Mouse (Mus musculus) lung, adult 2 months (tissue): ENCODE results near the gene Bmp5. TPM values are rescaled to one million over a fixed set of nuclear protein-coding genes. Genes with fewer than 3 reads are reported as not detected.

Experiments used
- DNase-seq: peaks from one replicate; pipeline ENCODE4 v3.0.0; 2022
- H3K4me1 ChIP-seq: fragments of 200-500 bp; 2 replicates; pipeline ENCODE4 v1.6.1; 2011; ENCODE audit warnings: low read length; ENCODE audit not compliant: control insufficient read depth, insufficient read depth
- H3K4me3 ChIP-seq: fragments of 200-500 bp; replicated peaks from 2 replicates; pipeline ENCODE3; 2011; ENCODE audit warnings: low read depth, mild to moderate bottlenecking, control low read depth, low read length; ENCODE audit errors: extremely low read depth
- CTCF ChIP-seq: fragments of 200-500 bp; IDR thresholded peaks from 2 replicates; pipeline ENCODE4 v1.5.1; 2011; ENCODE audit warnings: mild to moderate bottlenecking, low read length, control low read depth; ENCODE audit not compliant: insufficient read depth
- POLR2A ChIP-seq: fragments of 200-500 bp; IDR thresholded peaks from 2 replicates; pipeline ENCODE4 v1.6.1; 2011; ENCODE audit warnings: low read depth, mild to moderate bottlenecking, control low read depth, low read length, borderline replicate concordance; ENCODE audit errors: extremely low read depth
- WGBS: fragments of 180-500 bp; shearing (Covaris S2); methylation state at CpG from one replicate; pipeline ENCODE4 v1.1.7; 2018; 5-methylcytosine and 5-hydroxymethylcytosine counted together
- polyA plus RNA-seq: library from polyadenylated mRNA; depleted of rRNA; stranded (reverse); fragments of >200 nt; gene quantifications from 2 replicates; pipeline ENCODE4 v1.2.3, GENCODE M21; 2012

Bmp5 gene
- polyA plus RNA-seq, 1 experiment = 13.3 TPM

DNA sequence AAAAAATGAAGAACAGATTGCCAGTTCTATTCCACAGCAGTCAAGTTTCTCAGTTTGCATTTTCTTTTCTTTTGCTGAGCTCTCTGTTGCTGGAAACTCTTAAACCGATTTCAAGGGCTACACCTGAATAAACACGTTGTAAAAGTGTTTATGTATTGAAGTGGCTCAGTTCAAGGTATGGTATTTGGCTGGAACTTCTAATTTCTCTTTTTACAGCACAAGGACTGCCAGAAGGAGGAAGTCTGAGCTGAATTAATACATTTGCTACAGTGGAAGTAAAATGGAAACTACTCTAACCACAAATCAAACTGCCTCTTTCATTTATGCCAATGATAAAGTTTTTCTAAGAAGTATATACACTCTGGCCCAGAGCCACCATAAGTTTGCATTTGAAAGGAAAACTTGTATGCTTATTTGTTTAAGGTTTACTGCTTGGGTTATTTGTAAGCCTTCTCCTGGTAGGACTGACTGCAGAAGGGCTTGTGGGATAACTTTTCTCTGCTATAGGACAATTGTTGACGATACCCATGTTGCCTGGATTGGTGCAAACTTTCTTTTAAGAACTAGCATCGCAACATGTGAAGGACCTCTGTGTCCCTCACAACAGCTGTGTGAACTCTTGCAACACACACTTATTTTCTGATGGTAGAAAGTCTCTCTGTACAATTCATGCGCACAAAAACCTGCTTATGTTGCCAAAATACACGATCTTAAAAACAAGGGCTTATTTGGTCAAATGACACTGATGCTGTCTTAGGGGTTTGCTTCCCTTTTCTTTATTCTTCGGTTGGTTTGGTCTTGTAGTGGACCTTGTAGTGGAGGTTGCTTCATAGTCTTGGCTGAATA is 95.4 kb downstream of the Bmp5 start:
- TF ChIP-seq CTCF = no peak
- 37% methylated on average over 7 of the region's 7 CpGs for WGBS
- no peak overlapping the region for H3K4me3 ChIP-seq
- peaks cover 3% of the 10 kb centered on the region; the same call in 1 of the 2 replicates for H3K4me1 ChIP-seq
- DNase-seq = no peak

DNA sequence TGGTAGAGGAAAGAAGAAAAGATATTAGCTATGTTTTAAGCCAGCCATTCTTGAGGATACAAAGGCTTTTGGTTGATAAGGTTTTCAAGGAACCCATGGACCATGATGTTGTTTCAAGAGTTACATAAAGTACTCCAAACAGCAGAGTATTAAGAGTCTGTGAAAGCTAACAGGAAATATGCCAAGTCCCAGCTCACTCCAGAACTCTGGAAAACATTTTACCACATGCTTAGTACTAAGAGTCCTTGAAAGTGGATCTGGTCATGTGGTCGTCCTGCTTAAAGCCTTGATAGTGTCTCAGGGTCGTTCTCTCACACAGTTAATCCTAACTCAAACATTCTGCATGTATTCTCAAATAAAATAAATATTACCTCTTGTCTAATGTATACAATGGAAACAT is 101.2 kb downstream of the Bmp5 start:
- 33% methylated on average over 2 of the region's 2 CpGs for WGBS
- TF ChIP-seq POLR2A (no peak), CTCF (no peak)
- no peak for DNase-seq
- H3K4me3 ChIP-seq = no peak overlapping the region
- peaks cover 3% of the 10 kb centered on the region for H3K4me1 ChIP-seq

DNA sequence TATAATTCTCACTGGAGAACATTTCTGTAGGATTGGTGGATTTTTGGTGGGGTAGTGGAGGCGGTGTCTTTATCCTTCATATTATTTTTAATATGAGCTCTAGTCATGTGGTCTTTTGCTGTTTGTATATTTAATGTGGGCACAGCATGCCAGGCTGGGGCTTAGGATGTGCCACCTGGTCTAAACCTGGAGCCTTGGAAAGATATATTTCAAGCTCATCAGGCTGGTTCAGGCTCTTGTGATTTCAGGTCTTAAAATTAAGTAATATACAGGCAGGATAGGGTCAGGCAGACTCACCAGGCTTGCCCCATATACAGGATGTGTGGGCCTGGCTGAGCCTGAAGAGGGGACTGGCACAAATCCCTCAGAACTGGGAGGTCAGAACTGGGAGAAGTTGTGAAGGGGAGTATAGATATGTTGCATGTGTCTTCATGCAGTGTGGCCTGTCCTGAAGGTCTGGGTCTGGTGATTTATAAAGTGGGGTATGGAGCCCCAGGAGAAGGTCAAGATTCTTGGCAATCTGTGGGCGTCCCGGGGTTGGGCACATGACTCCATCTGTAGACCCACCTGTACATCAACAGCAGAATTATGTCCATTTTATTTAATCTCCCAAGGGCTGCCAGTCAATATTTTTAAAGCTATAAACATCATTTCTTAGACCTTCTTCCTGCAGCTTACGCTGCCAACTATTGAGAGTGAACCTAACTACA is 108.5 kb downstream of the Bmp5 start:
- WGBS = 94% methylated on average over 4 of the region's 4 CpGs
- H3K4me3 ChIP-seq = no peak overlapping the region
- DNase-seq = no peak
- TF ChIP-seq CTCF = no peak
- no peak for TF ChIP-seq POLR2A
- no peaks in the 10 kb centered on the region for H3K4me1 ChIP-seq

DNA sequence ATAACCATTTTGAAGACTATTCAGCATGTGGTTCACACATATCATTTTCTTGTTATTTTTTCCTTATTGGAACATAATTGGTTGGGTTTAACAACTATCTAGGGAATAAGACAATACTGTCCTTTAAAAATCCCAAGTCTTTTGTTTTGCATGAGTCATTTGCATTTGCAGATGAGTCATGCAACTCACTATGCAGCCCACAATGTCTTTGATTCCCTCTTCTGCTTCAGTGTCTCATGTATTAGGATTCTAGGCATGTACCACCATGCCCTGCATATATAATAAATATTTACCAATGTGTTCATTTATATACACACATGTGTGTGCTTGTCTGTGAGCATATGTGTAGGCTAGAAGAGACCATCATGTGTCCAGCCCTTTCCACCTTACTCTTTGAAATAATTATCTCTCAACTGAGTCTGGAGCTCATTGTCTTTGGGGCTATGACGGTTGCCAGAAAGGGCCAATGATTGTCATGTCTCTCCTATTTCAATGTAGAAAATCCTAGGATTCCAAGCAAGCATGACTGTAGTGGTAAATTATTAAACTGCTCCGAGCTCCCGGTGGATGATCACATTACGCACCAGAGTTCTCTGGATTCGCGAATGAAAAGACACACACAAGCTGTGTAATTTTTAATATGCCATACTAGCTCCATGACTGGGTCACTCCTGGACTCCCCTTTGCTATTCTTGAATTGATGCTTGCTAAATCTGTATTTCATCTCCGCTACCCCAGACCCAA is 111.8 kb downstream of the Bmp5 start:
- TF ChIP-seq CTCF (no peak), POLR2A (no peak)
- no peak overlapping the region for H3K4me3 ChIP-seq
- DNase-seq = no peak
- no peaks in the 10 kb centered on the region for H3K4me1 ChIP-seq
- 91% methylated on average over 7 of the region's 7 CpGs for WGBS

DNA sequence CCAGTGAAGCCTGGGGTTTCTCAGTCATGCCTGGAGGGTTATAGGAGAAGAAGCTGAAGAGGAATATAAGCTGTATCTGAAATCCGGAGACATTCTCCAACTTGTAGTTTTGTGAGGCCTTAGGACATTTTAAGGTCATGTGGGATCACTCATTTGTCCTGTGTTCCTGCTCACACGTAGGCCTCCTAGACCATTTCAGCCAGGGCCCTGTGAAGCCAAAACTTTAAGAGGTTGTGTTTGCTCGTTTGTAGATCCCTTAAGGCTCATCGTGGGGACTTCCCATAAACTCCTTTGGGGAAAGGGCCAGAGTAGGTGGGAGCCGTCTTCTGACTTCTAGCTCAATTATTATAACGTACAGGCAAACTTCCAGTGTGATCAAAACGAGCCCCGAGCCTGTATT is 121.8 kb downstream of the Bmp5 start:
- no peak for TF ChIP-seq POLR2A
- TF ChIP-seq CTCF = no peak
- Histone ChIP-seq H3K4me3 (no peak overlapping the region), H3K4me1 (no peaks in the 10 kb centered on the region)
- WGBS = 81% methylated on average over 8 of the region's 8 CpGs
- no peak for DNase-seq

DNA sequence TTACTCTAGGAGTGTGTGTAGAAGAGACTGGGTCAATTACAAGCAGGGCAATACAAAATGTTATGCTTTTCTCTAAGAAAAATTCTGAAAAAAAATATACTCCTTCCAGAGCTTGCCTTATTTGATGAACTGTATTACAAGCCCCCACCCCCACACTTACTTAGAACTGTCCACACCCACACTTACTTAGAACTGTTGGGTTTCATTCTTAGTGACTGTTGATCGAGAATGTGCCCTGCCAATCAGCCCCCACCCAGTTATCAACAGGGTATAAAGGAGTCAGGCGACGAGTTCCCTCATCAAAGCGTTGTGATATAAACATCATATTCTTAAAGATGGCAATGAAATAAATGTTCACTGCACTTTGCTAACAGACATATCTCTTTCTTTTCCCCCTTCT is 122.9 kb downstream of the Bmp5 start:
- Histone ChIP-seq H3K4me3 (no peak overlapping the region), H3K4me1 (no peaks in the 10 kb centered on the region)
- 72% methylated on average over 4 of the region's 4 CpGs for WGBS
- no peak for DNase-seq
- TF ChIP-seq CTCF (no peak), POLR2A (no peak)

DNA sequence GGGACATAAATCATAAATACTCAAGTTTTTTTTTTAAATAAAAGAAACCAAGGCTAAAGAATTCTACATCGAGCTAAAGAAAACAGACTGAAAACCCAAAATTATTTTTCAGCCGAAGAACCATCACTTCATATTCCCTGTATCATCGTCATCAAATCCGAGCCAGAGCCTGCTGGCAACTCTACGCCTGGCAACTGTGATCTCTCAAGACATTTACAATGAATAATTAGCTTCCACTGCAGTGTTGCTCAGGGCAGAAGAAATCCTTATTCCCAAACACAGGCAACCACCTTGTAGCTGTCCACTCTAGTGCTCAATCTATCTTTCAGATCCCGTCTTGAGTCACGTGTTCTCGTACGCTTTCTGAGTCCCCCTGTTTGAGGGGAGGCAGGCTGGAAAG is 126.1 kb downstream of the Bmp5 start:
- H3K4me3 ChIP-seq = no peak overlapping the region
- TF ChIP-seq POLR2A (no peak), CTCF (no peak)
- WGBS = 66% methylated on average over 9 of the region's 9 CpGs
- no peaks in the 10 kb centered on the region for H3K4me1 ChIP-seq
- DNase-seq = no peak

DNA sequence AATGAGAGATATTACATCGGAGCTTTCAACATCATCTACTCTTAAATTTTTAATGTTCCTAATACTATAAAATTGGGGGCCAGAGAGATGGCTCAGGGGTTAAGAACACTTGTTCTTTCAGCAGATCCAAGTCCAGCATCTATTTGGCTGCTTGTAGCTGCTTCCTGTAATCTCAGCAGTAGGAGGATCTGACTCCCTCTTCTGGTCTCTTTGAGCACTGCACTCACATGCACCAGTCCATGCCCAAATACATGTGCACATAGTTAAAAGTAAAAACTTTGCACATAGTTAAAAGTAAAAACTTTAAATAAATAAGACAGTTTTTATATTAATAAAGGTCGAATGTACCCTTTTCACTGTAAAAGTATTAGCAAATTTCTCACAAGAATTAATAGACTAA is 130.3 kb downstream of the Bmp5 start:
- no peaks in the 10 kb centered on the region for H3K4me1 ChIP-seq
- no peak for TF ChIP-seq POLR2A
- TF ChIP-seq CTCF = 0 out of 2 replicates have a peak, but pooled peaks have one; percentile 3
- DNase-seq = no peak
- WGBS = 42% methylated on average over 2 of the region's 2 CpGs
- no peak overlapping the region for H3K4me3 ChIP-seq

DNA sequence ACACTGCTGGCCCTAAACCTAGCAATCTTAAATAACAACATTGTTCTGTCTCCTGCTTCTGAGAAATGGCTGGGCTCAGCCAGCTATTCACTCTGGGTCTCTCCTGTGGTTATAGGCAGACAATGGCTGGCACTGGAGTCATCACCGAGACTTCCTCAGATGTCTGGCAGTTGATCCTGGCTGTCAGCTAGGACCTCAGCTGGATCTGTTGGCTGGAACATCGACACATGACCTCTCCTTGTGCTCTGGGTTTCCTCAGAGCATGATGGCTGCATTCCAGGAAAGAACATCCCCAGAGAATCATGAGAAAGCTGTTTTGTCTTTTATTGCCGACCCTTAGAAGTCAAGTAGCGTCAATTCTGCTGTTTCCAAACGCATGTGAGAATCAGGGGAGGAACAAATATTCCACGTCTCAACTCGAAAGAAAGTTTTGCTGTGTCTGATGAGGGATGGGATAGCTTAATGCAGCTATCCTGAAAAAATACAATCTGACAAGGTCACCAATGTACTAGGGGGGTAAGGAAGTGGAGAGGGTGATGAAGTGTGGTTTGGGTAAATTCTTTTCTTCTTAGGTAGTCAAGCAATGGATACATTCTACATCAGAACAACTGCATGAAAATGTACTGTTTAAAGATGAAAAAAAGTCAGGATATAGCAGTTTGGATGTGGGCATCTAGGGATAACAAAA is 135.1 kb downstream of the Bmp5 start:
- H3K4me1 ChIP-seq = no peaks in the 10 kb centered on the region
- DNase-seq = no peak
- H3K4me3 ChIP-seq = no peak overlapping the region
- TF ChIP-seq POLR2A = no peak
- no peak for TF ChIP-seq CTCF
- WGBS = 30% methylated on average over 7 of the region's 7 CpGs
